25 mouse cellular contexts compared by ENCODE assay signal in the genomic region with DNA sequence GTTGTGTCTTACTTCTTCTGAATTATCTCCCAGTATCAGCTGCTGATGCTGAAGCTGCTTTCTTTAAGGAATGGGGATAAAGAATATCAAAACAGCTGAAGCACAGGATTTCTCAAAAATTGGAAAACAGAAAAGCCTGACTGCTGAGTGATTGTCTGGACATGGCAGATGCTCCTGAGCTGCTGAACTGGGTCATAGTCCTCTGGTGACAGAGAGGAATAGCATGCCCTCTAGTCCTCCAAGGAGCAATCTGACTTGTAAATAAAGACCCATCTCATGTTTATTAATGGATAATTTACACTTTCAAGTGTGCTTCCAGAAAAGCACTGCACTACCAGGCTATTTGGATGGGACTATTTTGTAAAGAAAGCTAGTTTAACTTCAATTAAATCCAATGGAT.
DNase-seq lines count a peak whose midpoint lies in the region; ATAC-seq and TF ChIP-seq lines count a peak whose summit lies in the region.
"Had no signal": no experiment of that assay in that cellular context is flagged by ENCODE, and none has a peak within 500 bp of the region (broad histone marks: within the 10 kb centered on the region; RNA-seq: fewer than 3 reads in every experiment).

No protein-coding gene starts in this region.

- no peak for TF ChIP-seq POLR2A in brain, embryonic 14.5 days (IDR thresholded peaks at IDR 0.05; ENCODE audit: borderline replicate concordance, extremely low read depth, insufficient read depth, insufficient read length, poor library complexity, severe bottlenecking)

- H3K4me2 ChIP-seq in midbrain, embryonic 11.5 days = no peak overlapping the region
- H3K4me2 ChIP-seq in midbrain, embryonic 16.5 days (ENCODE audit: low read length) = no peak overlapping the region
- no peak overlapping the region for H3K4me2 ChIP-seq in midbrain, embryonic 14.5 days (ENCODE audit: low read length)
- H3K4me2 ChIP-seq: embryonic facial prominence, embryonic 13.5 days; heart, embryonic 15.5 days; hindbrain, embryonic 13.5 days; limb, embryonic 12.5 days; liver, embryonic 15.5 days; lung, embryonic 14.5 days; neural tube, embryonic 13.5 days had no signal

- peak; percentile 85 for ATAC-seq in midbrain, embryonic 11.5 days (ENCODE audit: low FRiP score)
- no peak for ATAC-seq in midbrain, embryonic 16.5 days
- no peak; the same call in 1 of the 2 replicates for ATAC-seq in midbrain, embryonic 14.5 days (ENCODE audit: low FRiP score, low TSS enrichment)
- ATAC-seq: CD4-positive, CD25-positive, alpha-beta regulatory T cell, adult 4 months; inflammation-experienced regulatory T-cells, adult 6 months had no signal

- H3K27me3 ChIP-seq in midbrain, embryonic 11.5 days (ENCODE audit: control insufficient read depth, insufficient read depth, low read length) = no peaks in the 10 kb centered on the region
- H3K27me3 ChIP-seq in midbrain, embryonic 16.5 days (ENCODE audit: control insufficient read depth, insufficient read depth, low read depth, low read length) = no peaks in the 10 kb centered on the region
- H3K27me3 ChIP-seq in midbrain, embryonic 14.5 days (ENCODE audit: control insufficient read depth, insufficient read depth, low read length) = no peaks in the 10 kb centered on the region
- H3K27me3 ChIP-seq: embryonic facial prominence, embryonic 13.5 days; heart, embryonic 15.5 days; hindbrain, embryonic 13.5 days; limb, embryonic 12.5 days; liver, embryonic 15.5 days; neural tube, embryonic 13.5 days had no signal

- H3K4me3 ChIP-seq in midbrain, embryonic 11.5 days (ENCODE audit: low read depth, low read length) = no peak overlapping the region
- no peak overlapping the region for H3K4me3 ChIP-seq in midbrain, embryonic 16.5 days (ENCODE audit: low read depth, low read length)
- no peak overlapping the region for H3K4me3 ChIP-seq in midbrain, embryonic 14.5 days (replicated peaks; ENCODE audit: low read depth, low read length)
- H3K4me3 ChIP-seq: embryonic facial prominence, embryonic 13.5 days; heart, embryonic 15.5 days; hindbrain, embryonic 13.5 days; limb, embryonic 12.5 days; liver, embryonic 15.5 days; neural tube, embryonic 13.5 days had no signal

- no peak overlapping the region for H3K27ac ChIP-seq in midbrain, embryonic 11.5 days (ENCODE audit: low read depth, low read length)
- H3K27ac ChIP-seq in midbrain, embryonic 16.5 days (ENCODE audit: low read length) = no peak overlapping the region
- H3K27ac ChIP-seq in midbrain, embryonic 14.5 days (replicated peaks; ENCODE audit: low read depth, low read length) = no peak overlapping the region
- H3K27ac ChIP-seq: embryonic facial prominence, embryonic 13.5 days; heart, embryonic 15.5 days; hindbrain, embryonic 13.5 days; limb, embryonic 12.5 days; liver, embryonic 15.5 days; neural tube, embryonic 13.5 days had no signal

- no peaks in the 10 kb centered on the region for H3K4me1 ChIP-seq in midbrain, embryonic 11.5 days (ENCODE audit: control insufficient read depth, insufficient read depth, low read length)
- H3K4me1 ChIP-seq in midbrain, embryonic 16.5 days (ENCODE audit: control insufficient read depth, insufficient read depth, low read length) = no peaks in the 10 kb centered on the region
- H3K4me1 ChIP-seq in midbrain, embryonic 14.5 days (ENCODE audit: control insufficient read depth, insufficient read depth, low read length) = 0 out of 2 replicates have a peak, but pooled peaks cover 3% of the 10 kb centered on the region
- H3K4me1 ChIP-seq: embryonic facial prominence, embryonic 13.5 days; heart, embryonic 15.5 days; hindbrain, embryonic 13.5 days; limb, embryonic 12.5 days; liver, embryonic 15.5 days; neural tube, embryonic 13.5 days had no signal

- no peak overlapping the region for H3K9ac ChIP-seq in midbrain, embryonic 11.5 days (ENCODE audit: low read length)
- no peak overlapping the region for H3K9ac ChIP-seq in midbrain, embryonic 16.5 days (ENCODE audit: low read depth, low read length)
- no peak overlapping the region for H3K9ac ChIP-seq in midbrain, embryonic 14.5 days (replicated peaks; ENCODE audit: low read length)
- H3K9ac ChIP-seq: embryonic facial prominence, embryonic 13.5 days; heart, embryonic 15.5 days; hindbrain, embryonic 13.5 days; limb, embryonic 12.5 days; liver, embryonic 15.5 days; lung, embryonic 14.5 days; neural tube, embryonic 13.5 days had no signal

- no peak for TF ChIP-seq CTCF in brain, embryonic 14.5 days (IDR thresholded peaks at IDR 0.05; ENCODE audit: borderline replicate concordance, extremely low read depth, insufficient read depth, insufficient read length)

- H3K9me3 ChIP-seq in midbrain, embryonic 11.5 days (ENCODE audit: control insufficient read depth, low read length) = no peaks in the 10 kb centered on the region
- H3K9me3 ChIP-seq in midbrain, embryonic 16.5 days (replicated peaks; ENCODE audit: control insufficient read depth, low read length, poor library complexity, severe bottlenecking) = no peaks in the 10 kb centered on the region
- no peaks in the 10 kb centered on the region for H3K9me3 ChIP-seq in midbrain, embryonic 14.5 days (ENCODE audit: control insufficient read depth, low read length)
- H3K9me3 ChIP-seq: embryonic facial prominence, embryonic 13.5 days; heart, embryonic 15.5 days; hindbrain, embryonic 13.5 days; limb, embryonic 12.5 days; liver, embryonic 15.5 days; neural tube, embryonic 13.5 days had no signal

- no peaks in the 10 kb centered on the region for H3K36me3 ChIP-seq in midbrain, embryonic 11.5 days (ENCODE audit: control insufficient read depth, insufficient read depth, low read length)
- H3K36me3 ChIP-seq in midbrain, embryonic 16.5 days (ENCODE audit: control insufficient read depth, insufficient read depth, low read length) = no peaks in the 10 kb centered on the region
- H3K36me3 ChIP-seq in midbrain, embryonic 14.5 days (ENCODE audit: control insufficient read depth, insufficient read depth, low read length) = no peaks in the 10 kb centered on the region
- H3K36me3 ChIP-seq: embryonic facial prominence, embryonic 13.5 days; heart, embryonic 15.5 days; hindbrain, embryonic 13.5 days; limb, embryonic 12.5 days; liver, embryonic 15.5 days; neural tube, embryonic 13.5 days had no signal

- peak; percentile 68 for DNase-seq in cerebellum, adult 9-10 months
- no peak for DNase-seq in cerebellum, postnatal 4 days (ENCODE audit: low spot score in 2 of 2)
- DNase-seq in midbrain, embryonic 11.5 days (ENCODE audit: low spot score, missing footprints) = no peak
- peak; percentile 42 for DNase-seq in brain, embryonic 14.5 days (ENCODE audit: low read depth)
- DNase-seq in midbrain, embryonic 14.5 days = peak; percentile 28
- DNase-seq in MN1 (ENCODE audit: low spot score) = no peak
- DNase-seq: adrenal gland, postnatal 25 days; gastrocnemius, postnatal 14 days; kidney, adult 11 months; kidney, postnatal 14 days; layer of hippocampus, adult 9-11 months; lung, embryonic 14.5 days; lung, postnatal 14 days; retina, postnatal 1 day; spleen, adult 18-20 months; thymus, postnatal 14 days had no signal

Comparison
In these comparisons a context has a peak if more than half of its experiments do, and no peak if none do; other contexts are left out.
1. DNase-seq: peak in cerebellum, adult 9-10 months (single experiment), brain, embryonic 14.5 days (single experiment) and midbrain, embryonic 14.5 days (single experiment); none in cerebellum, postnatal 4 days (0 of 2), midbrain, embryonic 11.5 days (single experiment) and MN1 (single experiment).